Mouse (Mus musculus) hindbrain, embryonic 14.5 days (tissue): ENCODE measurements around the gene Hmgn3. TPM values are rescaled to one million over a fixed set of nuclear protein-coding genes. Genes with fewer than 3 reads are reported as not detected.

Source experiments
- ATAC-seq: fragments of 200-750 bp; cut with Nextera tagmentation; 2 replicates; pipeline ENCODE4 v1.8.0; 2017; ENCODE audit warnings: moderate number of reproducible peaks, mild to moderate bottlenecking, moderate TSS enrichment, moderate library complexity; ENCODE audit not compliant: low FRiP score
- DNase-seq: peaks from one replicate; pipeline ENCODE4 v3.0.0-alpha.2; 2015; ENCODE audit warnings: low spot score
- H3K27ac ChIP-seq: fragments of 300-500 bp; sonication (generic); 2 replicates; pipeline ENCODE4 v1.5.1; 2014; ENCODE audit warnings: mild to moderate bottlenecking, moderate library complexity
- H3K27me3 ChIP-seq: fragments of 300-500 bp; sonication (generic); 2 replicates; pipeline ENCODE4 v1.6.1; 2014; ENCODE audit warnings: mild to moderate bottlenecking, low read length, mixed read lengths; ENCODE audit not compliant: control insufficient read depth, insufficient read depth
- H3K36me3 ChIP-seq: fragments of 300-500 bp; sonication (generic); replicated peaks from 2 replicates; pipeline ENCODE4 v1.6.1; 2014; ENCODE audit not compliant: control insufficient read depth, insufficient read depth
- H3K4me1 ChIP-seq: fragments of 300-500 bp; sonication (generic); replicated peaks from 2 replicates; pipeline ENCODE4 v1.6.1; 2014; ENCODE audit warnings: antibody characterized with exemption, low read length, mixed read lengths; ENCODE audit not compliant: control insufficient read depth, insufficient read depth
- H3K4me2 ChIP-seq: fragments of 300-500 bp; sonication (generic); replicated peaks from 2 replicates; pipeline ENCODE4 v1.6.1; 2014; ENCODE audit warnings: mild to moderate bottlenecking, moderate library complexity
- H3K4me3 ChIP-seq: fragments of 300-500 bp; sonication (generic); replicated peaks from 2 replicates; pipeline ENCODE4 v1.5.1; 2014; ENCODE audit warnings: mild to moderate bottlenecking, low read length
- H3K9ac ChIP-seq: fragments of 300-500 bp; sonication (generic); 2 replicates; pipeline ENCODE4 v1.6.1; 2014
- H3K9me3 ChIP-seq: fragments of 300-500 bp; sonication (generic); 2 replicates; pipeline ENCODE4 v1.6.1; 2016; ENCODE audit warnings: low read length; ENCODE audit not compliant: control insufficient read depth
- WGBS: fragments of 180-500 bp; shearing (Covaris S2); extraction: QIAGEN DNeasy Blood & Tissue Kit; methylation state at CpG from one replicate; pipeline ENCODE4 v1.1.7; 2014; 5-methylcytosine and 5-hydroxymethylcytosine counted together
- polyA plus RNA-seq: library from polyadenylated mRNA; unstranded; fragments of >200 nt; fragmentation: Nextera tagmentation; extraction: Ambion mirVana; gene quantifications from 2 replicates; pipeline ENCODE4 v1.2.1, GENCODE M21; 2014

Gene Hmgn3
- polyA plus RNA-seq, 1 experiment from 2014 or later: 139 TPM

DNA sequence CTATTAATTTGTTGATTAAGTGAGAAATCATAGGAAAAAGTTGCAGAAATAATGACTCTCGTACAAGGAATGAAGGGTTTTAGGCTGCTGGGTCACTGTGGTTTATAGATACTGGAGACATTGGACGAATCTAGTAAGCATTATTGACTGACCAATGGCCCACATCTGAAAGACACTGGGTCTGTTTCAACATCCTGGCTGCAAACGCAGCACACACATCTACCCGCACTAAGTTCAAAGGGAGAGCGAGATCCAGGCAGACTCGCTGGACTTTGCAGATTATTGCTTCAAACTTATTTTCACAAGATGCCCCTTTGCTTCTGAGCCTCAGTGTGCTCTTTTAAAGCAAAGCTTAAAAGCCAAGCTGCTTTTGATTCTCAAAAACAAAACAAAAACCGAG lies 29.0 kb downstream of the Hmgn3 start:
- no peaks in the 10 kb centered on the region for H3K36me3 ChIP-seq
- no peaks in the 10 kb centered on the region for H3K9me3 ChIP-seq
- no peak overlapping the region for H3K9ac ChIP-seq
- WGBS: 89% methylated on average over 7 of the region's 7 CpGs
- H3K4me3 ChIP-seq: no peak overlapping the region
- ATAC-seq (no peak), DNase-seq (no peak)
- H3K27ac ChIP-seq: no peak overlapping the region
- H3K27me3 ChIP-seq: no peaks in the 10 kb centered on the region
- H3K4me2 ChIP-seq: no peak overlapping the region
- no peaks in the 10 kb centered on the region for H3K4me1 ChIP-seq

DNA sequence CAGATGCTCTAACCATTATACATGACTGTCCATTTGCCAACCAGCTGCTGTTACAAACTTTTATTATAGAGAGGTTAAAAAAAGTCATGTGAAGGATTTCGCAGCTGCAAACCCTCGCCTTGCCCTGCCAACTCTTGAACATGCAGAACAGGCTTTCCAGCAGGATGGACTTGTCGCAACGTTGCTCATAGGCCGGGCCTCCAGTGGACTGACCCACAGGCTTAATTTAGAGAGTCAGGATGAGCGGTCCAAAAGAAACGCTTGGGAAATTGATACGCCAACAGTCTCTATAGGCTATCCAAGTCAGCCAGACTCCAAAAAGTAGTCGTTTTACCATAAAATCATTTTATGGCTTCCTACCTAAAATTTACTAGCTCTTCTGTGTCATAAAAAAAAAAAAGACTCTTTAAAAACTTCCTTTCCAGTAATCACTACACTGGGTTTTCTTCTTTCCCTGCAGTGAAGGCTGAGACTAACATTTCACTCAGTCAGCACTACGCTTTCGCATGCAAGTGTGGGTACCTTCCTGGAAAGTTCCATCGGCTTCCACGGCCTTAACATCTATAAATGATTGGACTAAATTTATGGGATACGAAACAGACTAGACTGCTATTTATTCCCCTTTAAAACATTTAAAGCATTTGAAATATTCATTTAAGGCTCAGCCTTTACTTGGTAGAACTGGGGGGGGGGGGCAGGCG lies 29.6 kb downstream of the Hmgn3 start:
- no peak overlapping the region for H3K4me3 ChIP-seq
- H3K27me3 ChIP-seq: no peaks in the 10 kb centered on the region
- H3K4me1 ChIP-seq: no peaks in the 10 kb centered on the region
- no peaks in the 10 kb centered on the region for H3K36me3 ChIP-seq
- no peaks in the 10 kb centered on the region for H3K9me3 ChIP-seq
- H3K4me2 ChIP-seq: no peak overlapping the region
- no peak for ATAC-seq
- H3K27ac ChIP-seq: no peak overlapping the region
- no peak for DNase-seq
- H3K9ac ChIP-seq: no peak overlapping the region
- WGBS: 97% methylated on average over 15 of the region's 15 CpGs

DNA sequence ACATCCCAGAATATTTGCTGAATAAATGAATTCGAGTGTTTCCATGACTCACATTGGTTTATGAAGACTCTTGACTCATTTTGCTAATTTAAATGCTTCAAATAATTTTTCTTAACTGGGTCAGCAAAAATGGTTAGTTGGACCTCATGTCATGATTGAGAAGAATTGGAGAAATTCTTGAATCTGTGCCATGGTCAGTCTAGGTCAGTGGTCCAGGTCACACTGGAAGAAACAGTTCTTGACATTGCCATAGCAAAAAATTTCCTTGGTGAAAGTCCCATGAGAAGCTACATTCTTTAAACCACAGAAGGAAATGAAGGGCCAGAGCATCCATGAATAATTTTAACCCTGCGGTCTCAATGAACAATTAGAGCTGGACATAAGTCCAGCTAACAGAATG lies 30.8 kb downstream of the Hmgn3 start:
- no peaks in the 10 kb centered on the region for H3K27me3 ChIP-seq
- H3K27ac ChIP-seq: no peak overlapping the region
- WGBS: 95% methylated on average over 2 of the region's 2 CpGs
- H3K9me3 ChIP-seq: no peaks in the 10 kb centered on the region
- no peak for DNase-seq
- no peaks in the 10 kb centered on the region for H3K36me3 ChIP-seq
- H3K4me3 ChIP-seq: no peak overlapping the region
- ATAC-seq: no peak
- no peak overlapping the region for H3K4me2 ChIP-seq
- no peak overlapping the region for H3K9ac ChIP-seq
- no peaks in the 10 kb centered on the region for H3K4me1 ChIP-seq

DNA sequence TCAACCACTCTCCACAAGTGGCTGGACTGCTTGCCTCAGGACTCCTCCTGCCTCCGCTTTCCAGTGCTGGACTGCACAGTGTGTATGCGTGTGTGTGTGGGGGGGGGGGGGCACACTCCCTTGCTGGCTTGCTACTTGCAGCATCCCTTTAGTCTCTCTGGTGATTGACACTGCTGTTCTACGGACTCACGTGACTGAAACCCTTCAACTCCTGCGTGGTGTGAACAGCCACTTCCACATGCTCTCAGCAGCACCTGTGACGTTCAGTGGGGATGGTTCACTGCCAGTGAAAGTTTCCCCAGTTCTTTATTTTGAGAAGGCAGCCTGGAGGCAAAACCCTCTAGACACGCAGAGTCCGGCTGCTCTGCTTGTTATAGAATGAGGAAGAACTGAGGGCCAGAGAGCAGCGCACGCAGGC lies 32.7 kb downstream of the Hmgn3 start:
- WGBS: 86% methylated on average over 10 of the region's 10 CpGs
- Histone ChIP-seq H3K9ac (no peak overlapping the region), H3K36me3 (no peaks in the 10 kb centered on the region), H3K27me3 (no peaks in the 10 kb centered on the region), H3K9me3 (no peaks in the 10 kb centered on the region), H3K4me1 (no peaks in the 10 kb centered on the region), H3K4me2 (no peak overlapping the region), H3K27ac (no peak overlapping the region), H3K4me3 (no peak overlapping the region)
- no peak for DNase-seq
- no peak for ATAC-seq

DNA sequence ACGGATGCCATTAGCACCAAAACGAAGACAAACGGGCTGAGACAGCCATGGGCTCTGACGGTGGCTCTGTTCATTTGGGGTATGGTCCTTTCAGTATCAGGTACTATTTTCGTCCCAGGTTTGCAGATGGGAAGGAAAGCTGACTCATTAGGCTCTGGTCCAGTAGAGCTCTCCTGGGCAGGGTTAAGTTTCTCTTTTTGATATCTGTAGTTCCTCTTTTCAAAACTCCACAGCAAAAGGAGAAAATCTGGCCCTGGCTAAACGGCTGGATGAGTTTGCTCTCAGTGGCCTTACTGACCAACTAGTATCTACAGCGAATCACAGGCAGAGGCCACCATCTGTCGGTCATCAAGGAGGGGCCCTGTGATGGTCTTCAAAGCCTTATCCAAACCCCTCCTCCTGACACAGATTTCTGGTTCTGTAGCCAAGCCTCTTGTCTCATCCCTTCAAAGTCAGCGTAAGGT lies 34.1 kb downstream of the Hmgn3 start:
- no peak for DNase-seq

DNA sequence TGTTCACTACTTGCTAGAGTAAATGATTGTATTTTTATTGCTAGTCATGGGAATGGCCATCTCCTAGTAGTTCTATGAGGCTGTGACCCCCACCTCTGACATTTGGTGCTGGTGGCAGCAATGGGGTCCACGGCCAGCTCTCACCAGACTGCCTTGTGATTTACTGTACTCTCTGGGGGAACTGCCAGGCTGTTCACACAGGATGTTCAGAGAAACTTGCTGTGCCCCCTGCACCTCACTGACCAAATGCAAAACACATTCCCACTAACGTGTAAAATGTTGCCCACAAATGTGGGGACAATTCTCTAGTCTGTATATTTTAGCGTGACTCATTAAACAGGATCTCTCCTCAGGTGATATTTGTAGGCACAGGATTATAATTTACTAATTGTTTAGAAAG lies 34.7 kb downstream of the Hmgn3 start:
- DNase-seq: no peak
- Histone ChIP-seq H3K27ac (no peak overlapping the region), H3K27me3 (no peaks in the 10 kb centered on the region), H3K4me1 (no peaks in the 10 kb centered on the region), H3K9ac (no peak overlapping the region), H3K4me2 (no peak overlapping the region), H3K36me3 (no peaks in the 10 kb centered on the region), H3K9me3 (no peaks in the 10 kb centered on the region), H3K4me3 (no peak overlapping the region)
- ATAC-seq: no peak
- 83% methylated on average over 3 of the region's 3 CpGs for WGBS

More for the DNA sequence above, 34.1 kb downstream of the Hmgn3 start:
- H3K4me3 ChIP-seq: no peak overlapping the region
- H3K36me3 ChIP-seq: no peaks in the 10 kb centered on the region
- no peak overlapping the region for H3K27ac ChIP-seq
- H3K27me3 ChIP-seq: no peaks in the 10 kb centered on the region
- no peak for ATAC-seq
- no peaks in the 10 kb centered on the region for H3K9me3 ChIP-seq
- H3K9ac ChIP-seq: no peak overlapping the region
- H3K4me1 ChIP-seq: no peaks in the 10 kb centered on the region
- no peak overlapping the region for H3K4me2 ChIP-seq
- 85% methylated on average over 9 of the region's 9 CpGs for WGBS

DNA sequence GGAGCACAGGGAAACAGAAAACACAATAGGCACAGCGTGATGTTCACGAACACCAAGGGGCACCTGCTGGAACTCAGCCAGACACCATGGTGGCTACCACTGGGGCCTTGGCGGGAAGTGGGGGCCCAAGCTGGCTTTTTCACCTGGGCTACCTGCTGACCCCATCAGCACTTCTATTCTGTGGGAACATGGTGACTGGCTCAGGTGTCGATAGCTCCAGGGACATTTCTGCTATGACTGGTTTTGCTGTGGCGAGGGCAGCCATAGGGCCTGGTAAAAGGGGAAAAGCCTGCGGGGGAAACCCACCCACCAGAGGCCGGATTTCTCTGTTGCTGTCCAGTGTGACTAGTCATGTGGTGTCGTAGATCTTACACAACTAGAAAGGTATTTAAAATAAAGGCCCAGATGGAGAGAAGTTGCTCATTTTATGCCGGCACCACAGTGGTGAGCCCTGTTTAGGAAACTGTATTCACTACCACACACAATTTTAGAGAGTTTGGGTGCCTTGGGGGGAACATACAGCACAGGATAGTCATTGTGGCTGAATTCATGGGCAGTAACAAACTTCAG lies 35.3 kb downstream of the Hmgn3 start:
- Histone ChIP-seq H3K4me3 (no peak overlapping the region), H3K9me3 (no peaks in the 10 kb centered on the region), H3K27me3 (no peaks in the 10 kb centered on the region), H3K9ac (no peak overlapping the region), H3K27ac (no peak overlapping the region), H3K36me3 (no peaks in the 10 kb centered on the region), H3K4me1 (no peaks in the 10 kb centered on the region), H3K4me2 (no peak overlapping the region)
- ATAC-seq: no peak
- WGBS: 88% methylated on average over 9 of the region's 9 CpGs
- no peak for DNase-seq

DNA sequence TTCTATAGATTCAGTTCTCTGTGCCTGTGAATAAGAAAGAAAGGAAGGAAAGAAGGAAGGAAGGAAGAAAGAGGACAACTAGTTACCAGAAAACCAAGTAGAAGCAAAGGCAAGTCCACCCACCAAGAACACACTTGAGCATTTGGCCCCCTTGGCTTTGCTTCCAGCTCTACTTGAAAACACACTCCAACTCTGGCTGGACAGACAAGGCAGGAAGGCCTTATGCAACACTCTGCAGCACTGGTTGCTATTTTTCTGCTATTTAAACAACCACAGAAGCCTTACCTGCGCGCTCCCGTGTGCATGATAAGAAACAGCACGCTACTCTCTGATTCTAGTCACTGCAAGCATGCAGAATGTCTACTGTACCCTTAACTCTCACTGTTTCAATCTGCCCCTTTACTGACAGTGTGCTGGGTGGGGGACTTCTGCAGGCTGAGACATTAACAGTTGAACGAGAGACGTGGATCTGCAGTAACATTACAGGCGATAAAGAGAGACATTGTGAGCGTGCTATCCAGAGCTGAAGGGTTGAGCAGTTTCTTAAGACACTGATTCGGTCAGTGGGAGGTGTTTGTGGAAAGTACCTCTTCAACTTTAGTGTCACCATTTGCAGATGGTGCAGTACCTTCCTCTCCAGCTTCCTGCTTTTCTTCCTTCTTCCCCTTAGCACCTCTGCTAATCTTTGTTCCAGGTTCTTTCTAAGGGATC lies 35.9 kb downstream of the Hmgn3 start:
- Histone ChIP-seq H3K4me3 (no peak overlapping the region), H3K27ac (no peak overlapping the region), H3K9ac (no peak overlapping the region), H3K27me3 (no peaks in the 10 kb centered on the region), H3K4me2 (no peak overlapping the region), H3K36me3 (no peaks in the 10 kb centered on the region), H3K4me1 (no peaks in the 10 kb centered on the region), H3K9me3 (no peaks in the 10 kb centered on the region)
- DNase-seq: no peak
- WGBS: 89% methylated on average over 9 of the region's 9 CpGs
- ATAC-seq: no peak

DNA sequence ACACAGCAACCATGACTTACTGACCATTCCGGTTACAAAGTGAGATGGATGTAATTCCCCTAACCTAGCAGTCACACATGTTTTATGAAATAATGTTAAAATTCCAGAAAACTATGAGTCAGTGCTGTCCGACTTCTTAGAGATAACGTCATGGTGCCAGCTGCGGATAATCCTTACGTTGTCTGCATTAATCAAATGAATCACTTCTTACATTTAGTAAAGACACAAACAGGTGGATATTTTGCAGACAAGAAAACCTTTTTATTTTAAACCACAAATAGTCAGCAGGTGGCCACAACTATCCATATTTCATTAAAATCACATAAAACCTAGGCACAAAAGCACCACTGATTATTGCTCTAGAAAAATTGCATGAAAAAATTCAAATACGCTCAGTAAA lies 36.8 kb downstream of the Hmgn3 start:
- Histone ChIP-seq H3K27me3 (no peaks in the 10 kb centered on the region), H3K36me3 (no peaks in the 10 kb centered on the region), H3K4me2 (no peak overlapping the region), H3K4me1 (no peaks in the 10 kb centered on the region), H3K4me3 (no peak overlapping the region), H3K9ac (no peak overlapping the region), H3K27ac (no peak overlapping the region), H3K9me3 (no peaks in the 10 kb centered on the region)
- ATAC-seq: no peak
- DNase-seq: no peak
- 94% methylated on average over 6 of the region's 6 CpGs for WGBS
